Mouse (Mus musculus) liver, postnatal 0 days (tissue): Measurements from ENCODE around the gene Dpep2nb.

ENCODE experiments used
- CTCF ChIP-seq: sonication (generic); IDR thresholded peaks from 2 replicates; pipeline ENCODE4 v1.5.1; 2016; ENCODE audit warnings: antibody characterized with exemption, low read depth
- EP300 ChIP-seq: IDR thresholded peaks from 2 replicates; pipeline ENCODE4 v1.6.1; 2016; ENCODE audit warnings: antibody characterized with exemption, low read depth, mild to moderate bottlenecking

GRCm38 (mm10) chr8:106046872-106047559 lies 41.2 kb upstream of the Dpep2nb start:
- TF ChIP-seq EP300 (no peak), CTCF (no peak)
